Mouse (Mus musculus) CD8-positive naive resting alpha-beta T cell, adult 2 months (primary cell): Measurements from ENCODE around the gene Mief1.
A peak's percentile ranks its signal among the peaks of the same experiment; 100 is the strongest.

Experiments
- DNase-seq, 2 experiments: peaks; one replicate each; pipeline ENCODE4 v3.0.0; 2022; ENCODE audit warnings: low read depth in 2 of 2, low spot score in 2 of 2

The Mief1 gene

DNA sequence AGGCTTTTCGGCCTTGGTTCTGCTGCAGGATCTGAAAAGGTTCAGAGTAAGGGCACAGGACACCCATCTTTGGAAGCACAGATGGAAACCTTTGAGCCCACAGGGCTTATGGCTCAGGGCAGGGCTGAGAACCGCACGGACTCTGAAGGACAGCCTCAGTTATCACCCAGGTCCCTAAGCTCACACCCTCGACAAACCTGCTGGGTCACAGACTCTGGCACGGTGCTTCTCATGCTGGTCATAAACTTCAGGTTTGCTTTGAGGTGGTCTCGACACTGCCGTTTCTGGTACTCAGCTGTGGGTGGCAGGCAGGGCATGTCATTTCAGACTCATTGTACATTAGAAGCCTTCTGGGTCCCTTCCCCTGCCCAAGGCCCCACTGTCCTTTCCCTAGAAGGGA is 27.3 kb downstream of the Mief1 start:
- no peak for DNase-seq

GRCm38 (mm10) chr15:80263610-80264575 is 30.1 kb downstream of the Mief1 start, which contains the start of gene Rps19bp1:
Rps19bp1 (minus strand) TSS chr15:80264315.
- peak; percentile 84 to 85 for DNase-seq

GRCm38 (mm10) chr15:80266281-80266680 is 32.5 kb downstream of the Mief1 start:
- DNase-seq = peak; percentile 42 to 72

- no peak for DNase-seq
Measured at GRCm38 (mm10) chr15:80271858-80272396, 38.1 kb downstream of the Mief1 start.

DNA sequence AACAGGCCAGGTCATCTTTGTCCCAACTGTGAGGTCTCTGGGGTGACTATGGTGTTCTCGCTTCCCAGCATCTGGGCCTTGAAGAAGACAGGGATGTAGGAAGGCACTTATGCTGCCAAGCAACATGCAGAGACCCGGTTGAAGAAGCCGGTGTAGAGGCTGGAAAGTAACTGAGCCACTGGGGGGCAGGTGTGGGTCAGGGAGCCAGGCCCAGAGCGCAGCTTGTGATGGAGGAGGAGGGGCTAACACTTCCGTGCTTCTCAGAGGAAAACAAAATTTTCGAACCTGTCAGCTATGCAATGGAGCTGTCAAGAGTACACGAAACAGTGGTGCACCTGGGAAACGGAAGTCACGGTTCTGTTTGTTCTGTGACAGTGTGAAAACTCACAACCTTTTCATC is 43.3 kb downstream of the Mief1 start:
- no peak for DNase-seq

GRCm38 (mm10) chr15:80277625-80278024 is 43.8 kb downstream of the Mief1 start:
- DNase-seq = no peak

- DNase-seq = no peak
Measured at GRCm38 (mm10) chr15:80278121-80278759, 44.4 kb downstream of the Mief1 start.

DNA sequence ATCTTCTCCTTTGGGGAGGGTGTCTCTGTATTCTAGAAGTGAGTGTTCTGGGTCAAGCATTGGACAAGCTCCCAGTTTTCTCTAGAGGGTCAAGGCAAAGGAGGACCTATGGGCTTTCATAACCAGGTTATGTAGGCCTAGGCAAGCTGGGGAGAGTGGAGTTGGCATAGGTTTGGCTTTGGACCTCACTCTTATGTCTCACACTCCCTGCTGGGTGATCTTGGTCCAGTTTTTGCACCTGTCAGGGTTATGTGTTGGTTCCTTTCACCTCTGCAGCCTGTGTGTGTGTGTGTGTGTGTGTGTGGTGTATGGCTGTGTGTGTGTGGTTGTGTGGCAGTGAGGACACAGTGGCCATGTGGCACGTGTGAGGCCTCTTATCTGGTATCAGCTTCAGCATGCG is 45.2 kb downstream of the Mief1 start:
- no peak for DNase-seq

GRCm38 (mm10) chr15:80280646-80281045 is 46.8 kb downstream of the Mief1 start:
- DNase-seq = no peak

GRCm38 (mm10) chr15:80286851-80287415 is 53.1 kb downstream of the Mief1 start, which contains the start of gene Cacna1i:
Cacna1i (plus strand) TSS chr15:80287238.
- no peak for DNase-seq

- DNase-seq = no peak
Measured at GRCm38 (mm10) chr15:80288036-80288435, 54.2 kb downstream of the Mief1 start.

GRCm38 (mm10) chr15:80289436-80289835 is 55.6 kb downstream of the Mief1 start:
- peak; percentile 74 to 85 for DNase-seq

DNA sequence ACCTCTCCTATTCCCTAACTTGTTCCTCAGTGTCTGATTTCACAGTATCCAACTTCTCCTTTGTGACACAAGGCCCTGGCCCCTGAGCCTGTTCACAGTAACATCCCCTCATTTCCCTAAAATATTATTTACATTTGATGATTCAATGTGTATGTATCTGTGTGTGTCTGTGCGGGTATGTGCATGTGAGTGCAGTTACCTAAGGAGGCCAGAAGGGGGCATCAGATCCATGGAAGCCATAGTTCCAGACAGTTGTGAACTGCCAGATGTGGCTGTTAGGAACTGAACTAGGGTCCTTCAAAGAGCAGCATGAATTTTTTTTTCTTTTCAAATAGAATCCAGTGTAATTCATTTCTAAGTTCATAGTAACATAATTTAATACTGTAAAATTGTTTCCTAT is 63.3 kb downstream of the Mief1 start:
- no peak for DNase-seq
